Mouse (Mus musculus) adrenal gland, postnatal 25 days (tissue): Measurements from ENCODE around the gene Comt. TPM values are rescaled to one million over a fixed set of nuclear protein-coding genes. Genes with fewer than 3 reads are reported as not detected.

Experiments used
- DNase-seq: peaks from one replicate; pipeline ENCODE4 v3.0.0; 2021; ENCODE audit warnings: mixed read lengths
- total RNA-seq: library from RNA; stranded (reverse); gene quantifications from 2 replicates; pipeline ENCODE4 v1.2.3, GENCODE M21; 2021

The Comt gene
- total RNA-seq, 1 experiment from 2014 or later: 150 TPM

DNA sequence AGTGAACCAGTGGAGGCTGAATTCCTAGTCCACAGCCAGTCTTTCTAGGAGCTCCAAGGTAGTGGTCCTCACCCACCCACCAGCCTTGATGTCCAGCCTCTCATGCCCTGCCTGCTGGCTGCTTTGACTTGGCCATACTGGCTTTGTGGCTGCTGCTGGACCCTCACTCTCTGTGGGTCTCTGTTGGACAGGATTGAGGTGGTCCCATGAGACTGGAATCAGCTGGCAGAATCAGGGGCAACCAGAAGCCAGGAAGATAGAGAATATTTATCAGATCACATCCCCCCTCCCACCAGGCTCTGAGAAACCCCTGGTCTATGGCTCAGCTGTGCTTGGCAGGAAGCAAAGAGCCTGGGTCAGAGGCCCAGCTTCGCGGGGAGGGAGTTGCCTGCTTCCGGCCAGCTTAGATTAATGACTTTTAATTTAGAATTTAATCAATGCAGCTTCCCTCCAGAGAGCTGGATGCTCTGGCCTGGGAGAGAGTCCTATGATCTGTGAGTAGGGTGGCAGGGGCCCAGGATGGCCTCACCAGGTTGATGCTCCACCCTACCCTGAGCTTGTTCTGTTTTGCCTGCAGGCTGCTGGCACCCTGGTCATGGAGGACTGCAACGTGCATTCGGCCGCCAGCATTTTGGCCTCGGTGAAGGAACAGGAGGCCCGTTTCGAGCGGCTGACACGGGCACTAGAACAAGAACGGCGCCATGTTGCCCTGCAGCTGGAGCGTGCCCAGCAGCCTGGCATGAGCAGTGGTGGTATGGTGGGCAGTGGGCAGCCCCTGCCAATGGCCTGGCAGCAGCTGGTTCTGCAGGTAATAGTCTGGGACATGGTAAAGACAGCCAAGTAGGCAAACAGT lies 37.8 kb downstream of the Comt start:
- no peak for DNase-seq

- no peak for DNase-seq
Measured at GRCm38 (mm10) chr16:18387704-18388582, 38.7 kb downstream of the Comt start.

GRCm38 (mm10) chr16:18386972-18387371 lies 39.7 kb downstream of the Comt start:
- DNase-seq: no peak

DNA sequence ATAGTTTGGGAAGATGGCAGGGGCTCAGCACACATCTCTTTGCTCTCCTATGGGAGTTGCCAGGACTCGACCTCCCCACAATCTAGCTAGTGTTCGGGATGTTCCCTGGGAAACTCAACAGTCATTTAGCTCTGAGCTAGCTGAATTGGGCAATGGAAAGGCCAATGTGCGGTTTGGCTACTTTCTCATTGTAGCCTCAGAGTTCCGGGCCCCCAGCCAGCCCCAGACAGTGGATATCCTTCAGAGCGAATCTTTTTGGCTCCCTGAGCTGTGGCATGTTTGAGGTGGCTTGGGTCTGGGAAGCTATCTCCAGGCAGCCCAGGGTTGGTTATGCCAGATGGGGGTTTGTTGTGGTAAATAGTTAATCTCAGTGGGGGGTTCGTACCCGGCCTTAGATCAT lies 40.2 kb downstream of the Comt start:
- no peak for DNase-seq

GRCm38 (mm10) chr16:18385411-18385810 lies 41.2 kb downstream of the Comt start:
- no peak for DNase-seq

- DNase-seq: no peak
Measured at GRCm38 (mm10) chr16:18384659-18385058, 42.0 kb downstream of the Comt start.

DNA sequence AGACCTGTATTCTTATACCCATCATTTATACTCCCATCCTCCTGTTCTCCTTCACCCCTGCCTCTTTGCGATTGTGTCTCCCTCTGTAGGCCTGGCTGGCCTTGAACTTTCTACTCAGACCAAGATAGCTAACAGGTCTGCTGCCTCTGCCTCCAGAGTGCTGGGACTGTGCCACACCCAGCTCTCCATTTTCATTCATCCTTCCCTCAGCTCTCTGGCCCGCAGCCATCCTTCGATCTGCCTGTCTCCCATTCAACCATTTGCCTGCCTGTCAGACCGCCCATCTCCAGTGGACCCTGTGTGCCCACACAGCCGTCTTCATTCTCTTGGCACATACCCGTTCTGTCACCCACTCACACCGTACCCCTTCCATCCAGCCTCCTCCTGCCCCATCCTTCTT lies 42.4 kb downstream of the Comt start:
- no peak for DNase-seq

- no peak for DNase-seq
Measured at GRCm38 (mm10) chr16:18383756-18384155, 42.9 kb downstream of the Comt start.

- peak; percentile 62 for DNase-seq
Measured at GRCm38 (mm10) chr16:18383045-18383726, 43.5 kb downstream of the Comt start.

- DNase-seq: no peak
Measured at GRCm38 (mm10) chr16:18381621-18382258, 44.9 kb downstream of the Comt start.

DNA sequence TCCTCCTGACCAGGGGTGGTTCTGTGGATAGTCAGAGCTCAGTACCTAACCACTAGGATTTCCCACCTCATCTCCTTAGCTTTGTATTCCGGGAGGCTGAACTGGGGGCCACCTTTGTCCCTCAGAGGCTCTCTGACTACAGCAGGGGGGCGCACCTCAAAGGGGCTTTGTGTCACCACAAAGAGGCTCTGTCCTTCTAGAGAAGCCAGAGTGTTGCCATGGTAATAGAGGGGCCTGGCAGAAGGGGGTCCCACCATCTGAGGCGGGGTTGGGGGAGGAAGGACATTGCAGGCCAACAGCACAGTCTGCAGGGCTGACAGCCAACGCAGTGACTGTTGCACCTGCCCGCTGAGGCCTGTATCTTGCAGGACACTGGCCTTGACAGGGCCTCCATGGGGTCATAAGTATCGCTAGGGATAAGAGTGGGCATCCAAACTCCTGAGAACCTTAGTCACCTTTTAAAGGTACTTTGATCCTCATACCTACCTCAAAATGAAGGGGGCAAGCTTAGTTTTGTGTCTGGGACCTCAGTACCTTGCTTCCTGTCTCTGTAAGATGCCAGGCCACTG lies 46.1 kb downstream of the Comt start:
- no peak for DNase-seq

DNA sequence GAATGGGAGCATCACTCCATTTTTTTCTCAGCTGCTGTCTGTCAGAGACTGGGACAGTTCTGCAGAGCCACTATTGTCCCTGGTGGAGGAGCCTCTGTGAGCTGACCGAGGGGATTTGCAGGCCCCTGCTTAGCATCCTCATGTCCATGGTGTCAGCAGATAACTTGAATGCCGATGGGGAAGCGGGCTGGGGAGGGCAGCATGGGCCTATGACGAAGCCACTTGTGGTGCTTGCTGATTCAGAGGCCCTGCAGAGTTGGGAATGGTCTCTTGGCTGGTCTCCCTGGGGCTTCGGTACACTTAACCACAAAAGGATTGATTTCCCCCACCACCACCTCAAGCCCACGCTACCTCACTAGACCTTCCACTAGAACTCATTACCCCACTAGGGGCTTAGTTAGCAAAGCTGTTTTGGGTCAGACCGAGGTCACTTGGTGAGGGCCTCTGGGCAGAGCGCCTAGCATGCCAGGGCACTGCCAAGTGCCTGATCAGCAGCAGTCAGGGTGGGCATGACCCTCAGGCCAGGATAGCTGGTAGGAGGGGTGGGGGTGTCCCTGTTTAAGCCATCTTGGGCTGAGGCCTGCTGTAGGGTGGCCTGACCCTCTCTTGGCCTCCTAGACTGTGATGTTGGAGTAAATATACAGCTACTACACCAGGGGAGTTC lies 47.2 kb downstream of the Comt start:
- DNase-seq: no peak

DNA sequence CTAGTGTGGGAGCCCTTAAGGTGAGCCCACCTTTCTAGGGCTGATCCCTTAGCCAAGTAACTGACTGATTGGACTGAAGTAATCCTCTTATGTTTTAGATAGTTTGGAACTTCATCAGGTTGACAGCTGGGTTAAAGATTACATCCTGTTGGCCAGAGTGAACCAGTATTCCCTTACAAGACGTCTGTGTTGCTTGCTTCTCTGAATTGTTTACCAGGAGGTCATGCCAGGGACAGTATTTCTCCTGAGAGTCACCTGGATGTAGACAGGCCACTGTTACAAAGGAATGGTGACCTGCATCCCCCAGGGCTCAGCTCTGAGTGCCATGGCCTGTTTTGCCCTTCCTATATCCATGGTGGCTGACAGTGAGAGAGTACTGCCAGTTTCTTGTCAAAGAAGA lies 48.2 kb downstream of the Comt start:
- no peak for DNase-seq

DNA sequence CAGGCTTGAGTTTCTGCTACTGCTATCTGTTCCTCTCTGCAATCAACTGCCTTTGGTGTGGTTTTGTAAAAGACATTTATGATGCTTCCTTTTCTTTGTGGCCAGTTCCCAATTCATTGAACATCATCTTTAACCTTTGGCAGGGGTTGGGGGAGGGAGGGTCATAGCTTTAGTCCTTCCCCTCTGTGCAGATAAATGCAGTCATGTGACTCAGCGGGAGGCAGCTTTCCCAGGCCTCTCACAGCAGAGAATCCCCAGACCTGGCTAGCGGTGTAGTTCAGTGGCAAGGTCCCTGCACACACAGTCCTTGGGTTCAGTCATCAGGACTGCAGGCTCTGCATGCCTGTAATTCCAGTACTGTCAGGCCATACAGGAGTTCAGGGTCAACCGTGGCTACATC lies 49.4 kb downstream of the Comt start:
- DNase-seq: no peak

- no peak for DNase-seq
Measured at GRCm38 (mm10) chr16:18376297-18376954, 50.2 kb downstream of the Comt start.

- no peak for DNase-seq
Measured at GRCm38 (mm10) chr16:18373632-18374031, 53.0 kb downstream of the Comt start.

DNA sequence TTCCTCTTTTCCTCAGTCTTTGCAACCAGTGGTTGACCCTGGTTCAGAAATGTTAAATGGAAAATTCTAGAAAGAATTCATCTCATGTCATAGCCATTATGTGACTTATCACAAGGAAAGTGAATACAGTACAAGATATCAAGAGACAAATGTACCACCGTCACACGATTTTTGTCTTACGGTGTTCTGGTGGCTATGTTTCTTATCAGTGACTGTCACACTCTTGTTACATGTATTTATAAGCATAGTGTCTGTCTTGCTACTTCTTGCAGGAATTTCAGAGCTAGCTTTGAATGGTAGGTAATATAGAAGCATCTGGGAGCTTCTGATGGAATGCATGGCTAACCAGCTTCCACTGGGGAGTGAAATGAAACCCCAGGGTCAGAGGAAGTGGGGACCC lies 56.5 kb downstream of the Comt start:
- DNase-seq: no peak

DNA sequence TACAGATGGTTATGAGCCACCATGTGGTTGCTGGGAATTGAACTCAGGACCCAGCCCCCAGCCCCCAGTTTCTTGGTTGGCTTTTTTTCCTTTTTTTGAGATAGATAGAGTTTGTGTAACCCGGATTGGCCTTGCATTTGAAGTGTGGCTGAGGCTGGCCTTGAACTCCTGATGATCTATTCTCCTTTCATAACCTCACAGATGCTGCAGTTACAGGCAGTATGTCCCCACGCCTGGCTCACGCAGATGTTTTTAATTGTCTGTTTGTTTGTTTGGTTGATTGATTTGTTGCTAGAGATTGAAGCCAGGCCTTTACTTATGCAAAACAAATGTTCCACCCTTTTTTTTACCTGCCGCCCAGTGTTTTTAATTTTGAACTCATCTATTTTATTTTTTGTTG lies 59.8 kb downstream of the Comt start:
- DNase-seq: no peak

GRCm38 (mm10) chr16:18362948-18363347 lies 63.7 kb downstream of the Comt start:
- no peak for DNase-seq

DNA sequence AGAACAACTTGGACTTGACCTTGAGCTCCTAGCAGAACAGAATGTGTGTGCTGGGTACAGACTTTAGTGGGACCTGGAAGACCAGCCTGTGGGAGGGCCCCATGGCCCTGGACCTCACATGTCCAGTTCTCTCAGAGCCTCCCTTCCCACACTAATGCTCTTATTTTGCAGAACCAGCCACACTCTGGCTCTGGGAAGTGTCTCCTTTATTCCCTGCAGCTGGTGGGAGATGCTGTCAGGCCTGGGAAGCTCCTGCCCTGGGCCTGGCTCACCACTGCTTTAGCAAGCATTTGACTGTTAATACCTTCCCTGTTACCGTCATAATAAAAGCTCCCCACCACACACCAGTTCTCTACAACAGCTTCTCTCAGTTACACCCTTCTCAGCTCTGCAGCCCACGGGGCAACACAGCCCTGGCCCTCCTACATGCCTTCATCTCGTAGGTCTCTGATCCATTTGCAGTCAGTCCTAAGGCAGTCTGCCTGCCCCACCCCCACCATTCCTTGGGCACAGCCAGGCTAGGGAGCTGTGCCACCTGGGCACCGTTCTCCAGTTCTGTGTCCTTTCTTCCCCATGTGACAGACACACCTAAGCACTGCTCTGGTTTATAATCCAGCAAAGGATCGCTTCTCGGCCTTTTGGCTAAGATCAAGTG lies 66.4 kb downstream of the Comt start:
- no peak for DNase-seq
